Mouse (Mus musculus) CH12.LX (cell line): ENCODE results near the gene Hist1h2ab.

Source experiments
- CTCF ChIP-seq, 2 experiments: IDR thresholded peaks in 1 of 2; conservative IDR thresholded peaks in 1 of 2; 2 replicates each; pipeline ENCODE4 v1.5.1; 2011 to 2012; ENCODE audit warnings: low read depth in 2 of 2, low read length in 2 of 2, improper control_type of control experiment in 1 of 2, inconsistent platforms in 1 of 2, mild to moderate bottlenecking in 1 of 2, moderate library complexity in 1 of 2
- GABPA ChIP-seq: IDR thresholded peaks from 2 replicates; pipeline ENCODE4 v1.6.1; 2012; ENCODE audit warnings: low read depth, low read length, improper control_type of control experiment, inconsistent platforms; ENCODE audit not compliant: insufficient replicate concordance
- USF1 ChIP-seq: IDR thresholded peaks from 2 replicates; pipeline ENCODE4 v1.6.1; 2014; ENCODE audit warnings: low read depth, mild to moderate bottlenecking, inconsistent platforms, low read length, improper control_type of control experiment
- ZNF384 ChIP-seq: IDR thresholded peaks from 2 replicates; pipeline ENCODE4 v1.6.1; 2012; ENCODE audit warnings: low read depth, low read length, improper control_type of control experiment, inconsistent platforms

- TF ChIP-seq ZNF384 (peak; percentile 91), CTCF (conservative IDR thresholded peaks at IDR 0.05 in 1 of 2, IDR thresholded peaks at IDR 0.05 in 1 of 2; ENCODE audit: low read depth in 2 of 2, low read length in 2 of 2) (no peak), USF1 (no peak), GABPA (no peak)
These were observed 5.4 kb upstream of the Hist1h2ab start, which contains the start of gene Hist1h3c for GRCm38 (mm10) chr13:23745381-23746161.
